Mouse (Mus musculus) neural tube, postnatal 0 days (tissue): ENCODE results near the gene Rpl23. TPM values are rescaled to one million over a fixed set of nuclear protein-coding genes. Genes with fewer than 3 reads are reported as not detected.

ENCODE experiments used
- microRNA-seq: library from miRNA; unstranded; fragments of <30 nt; microRNA quantifications from one replicate; pipeline ENCODE4, GENCODE M21; 2016
- polyA plus RNA-seq: library from polyadenylated mRNA; unstranded; fragments of >200 nt; fragmentation: Nextera tagmentation; extraction: Ambion mirVana; gene quantifications from 2 replicates; pipeline ENCODE4 v1.2.1, GENCODE M21; 2015

Rpl23 gene
- polyA plus RNA-seq: 338 and 378 TPM in 2 replicates

GRCm38 (mm10) chr11:97781832-97782563 lies at the start of gene Rpl23:
TSS of gene Rpl23 (minus strand) at chr11:97782437.

GRCm38 (mm10) chr11:97798782-97799145 lies 16.5 kb upstream of the Rpl23 start, which contains the start of gene Lasp1:
TSS of gene Lasp1 (plus strand) at chr11:97799000.

GRCm38 (mm10) chr11:97775808-97776496 lies 6.3 kb downstream of the Rpl23 start, which contains the start of gene 1700001P01Rik:
TSS of gene 1700001P01Rik (minus strand) at chr11:97775918.

GRCm38 (mm10) chr11:97766154-97766881 lies 15.9 kb downstream of the Rpl23 start, which contains the start of gene Cwc25:
TSS of gene Cwc25 (minus strand) at chr11:97766556.

GRCm38 (mm10) chr11:97744063-97744717 lies 38.0 kb downstream of the Rpl23 start, which contains the start of gene Pip4k2b:
TSS of gene Pip4k2b (minus strand) at chr11:97744704.

Small RNA genes within 50 kb of the gene (microRNA-seq; reads per million reads assigned to microRNA genes)
- gene Mir8102: not detected

Other genes with a start within 250 kb of the Rpl23 start
- gene Srcin1, start 206.3 kb downstream of the Rpl23 start, polyA plus RNA-seq: 16.2 and 17.6 TPM in 2 replicates
- 2.5 and 3.6 TPM in 2 replicates for gene Epop, start 152.7 kb downstream of the Rpl23 start, polyA plus RNA-seq
- gene Mllt6, start 119.0 kb downstream of the Rpl23 start, polyA plus RNA-seq: 1.8 and 2.6 TPM in 2 replicates
- gene Cisd3, start 96.6 kb downstream of the Rpl23 start, polyA plus RNA-seq: 57.5 and 58.6 TPM in 2 replicates
- 12.8 and 18.4 TPM in 2 replicates for gene Pcgf2, start 81.9 kb downstream of the Rpl23 start, polyA plus RNA-seq
- gene Psmb3, start 79.0 kb downstream of the Rpl23 start, polyA plus RNA-seq: 528 and 544 TPM in 2 replicates
- 5.4 and 5.6 TPM in 2 replicates for gene Pip4k2b, start 37.7 kb downstream of the Rpl23 start, polyA plus RNA-seq
- gene Cwc25, start 15.9 kb downstream of the Rpl23 start, polyA plus RNA-seq: 12.0 and 12.6 TPM in 2 replicates
- 0.26 and 0.53 TPM in 2 replicates for gene 1700001P01Rik, start 6.5 kb downstream of the Rpl23 start, polyA plus RNA-seq
- 111 and 130 TPM in 2 replicates for gene Lasp1, start 16.6 kb upstream of the Rpl23 start, polyA plus RNA-seq
- gene B230217C12Rik, start 58.3 kb upstream of the Rpl23 start, polyA plus RNA-seq: 44.2 and 46.7 TPM in 2 replicates
- gene Fbxo47, start 101.7 kb upstream of the Rpl23 start, polyA plus RNA-seq: 0.25 and 0.45 TPM in 2 replicates
- 3.7 and 4.3 TPM in 2 replicates for gene Plxdc1, start 204.0 kb upstream of the Rpl23 start, polyA plus RNA-seq
- 6.8 and 8.3 TPM in 2 replicates for gene Arl5c, start 213.7 kb upstream of the Rpl23 start, polyA plus RNA-seq
- gene Cacnb1, start 240.6 kb upstream of the Rpl23 start, polyA plus RNA-seq: 46.8 and 52.6 TPM in 2 replicates
- 652 and 685 TPM in 2 replicates for gene Rpl19, start 244.3 kb upstream of the Rpl23 start, polyA plus RNA-seq